Mouse (Mus musculus) embryonic facial prominence, embryonic 11.5 days (tissue): ENCODE measurements around the gene Trappc11. TPM values are rescaled to one million over a fixed set of nuclear protein-coding genes. Genes with fewer than 3 reads are reported as not detected.

ENCODE experiments used
- ATAC-seq: fragments of 200-750 bp; cut with Nextera tagmentation; replicated peaks from 2 replicates; pipeline ENCODE4 v1.8.0; 2017; ENCODE audit warnings: low read depth; ENCODE audit not compliant: insufficient number of reproducible peaks, low FRiP score, low TSS enrichment
- DNase-seq: peaks from one replicate; pipeline ENCODE4 v3.0.0-alpha.2; 2015; ENCODE audit warnings: low spot score
- H3K27ac ChIP-seq: fragments of 300-500 bp; sonication (generic); replicated peaks from 2 replicates; pipeline ENCODE4 v1.5.1; 2014; ENCODE audit warnings: mild to moderate bottlenecking, low read depth, low read length, control low read depth
- H3K27me3 ChIP-seq: fragments of 300-500 bp; sonication (generic); 2 replicates; pipeline ENCODE4 v1.6.1; 2014; ENCODE audit warnings: mild to moderate bottlenecking, low read length, moderate library complexity, mixed read lengths; ENCODE audit not compliant: control insufficient read depth, insufficient read depth
- H3K36me3 ChIP-seq: fragments of 300-500 bp; sonication (generic); replicated peaks from 2 replicates; pipeline ENCODE4 v1.6.1; 2014; ENCODE audit warnings: low read depth, mild to moderate bottlenecking, low read length, moderate library complexity, mixed read lengths; ENCODE audit not compliant: control insufficient read depth, insufficient read depth
- H3K4me1 ChIP-seq: fragments of 300-500 bp; sonication (generic); 2 replicates; pipeline ENCODE4 v1.6.1; 2014; ENCODE audit warnings: low read length, mixed read lengths; ENCODE audit not compliant: control insufficient read depth, insufficient read depth
- H3K4me2 ChIP-seq: fragments of 300-500 bp; sonication (generic); 2 replicates; pipeline ENCODE4 v1.6.1; 2014; ENCODE audit warnings: low read depth, mild to moderate bottlenecking, control low read depth, low read length, moderate library complexity
- H3K4me3 ChIP-seq: fragments of 300-500 bp; sonication (generic); 2 replicates; pipeline ENCODE4 v1.5.1; 2014; ENCODE audit warnings: low read depth, low read length, control low read depth
- H3K9ac ChIP-seq: fragments of 300-500 bp; sonication (generic); replicated peaks from 2 replicates; pipeline ENCODE4 v1.6.1; 2014; ENCODE audit warnings: mild to moderate bottlenecking, control low read depth, low read length
- H3K9me3 ChIP-seq: fragments of 300-500 bp; sonication (generic); replicated peaks from 2 replicates; pipeline ENCODE4 v1.6.1; 2016; ENCODE audit warnings: mild to moderate bottlenecking, low read length, inconsistent platforms, mixed read lengths; ENCODE audit not compliant: control insufficient read depth
- WGBS: fragments of 180-500 bp; shearing (Covaris S2); extraction: QIAGEN DNeasy Blood & Tissue Kit; methylation state at CpG from one replicate; pipeline ENCODE4 v1.1.7; 2014; 5-methylcytosine and 5-hydroxymethylcytosine counted together
- polyA plus RNA-seq: library from polyadenylated mRNA; unstranded; fragments of >200 nt; fragmentation: Nextera tagmentation; extraction: Ambion mirVana; gene quantifications from 2 replicates; pipeline ENCODE4 v1.2.1, GENCODE M21; 2014

Gene Trappc11
- 48.8 and 49.9 TPM in 2 replicates for polyA plus RNA-seq

DNA sequence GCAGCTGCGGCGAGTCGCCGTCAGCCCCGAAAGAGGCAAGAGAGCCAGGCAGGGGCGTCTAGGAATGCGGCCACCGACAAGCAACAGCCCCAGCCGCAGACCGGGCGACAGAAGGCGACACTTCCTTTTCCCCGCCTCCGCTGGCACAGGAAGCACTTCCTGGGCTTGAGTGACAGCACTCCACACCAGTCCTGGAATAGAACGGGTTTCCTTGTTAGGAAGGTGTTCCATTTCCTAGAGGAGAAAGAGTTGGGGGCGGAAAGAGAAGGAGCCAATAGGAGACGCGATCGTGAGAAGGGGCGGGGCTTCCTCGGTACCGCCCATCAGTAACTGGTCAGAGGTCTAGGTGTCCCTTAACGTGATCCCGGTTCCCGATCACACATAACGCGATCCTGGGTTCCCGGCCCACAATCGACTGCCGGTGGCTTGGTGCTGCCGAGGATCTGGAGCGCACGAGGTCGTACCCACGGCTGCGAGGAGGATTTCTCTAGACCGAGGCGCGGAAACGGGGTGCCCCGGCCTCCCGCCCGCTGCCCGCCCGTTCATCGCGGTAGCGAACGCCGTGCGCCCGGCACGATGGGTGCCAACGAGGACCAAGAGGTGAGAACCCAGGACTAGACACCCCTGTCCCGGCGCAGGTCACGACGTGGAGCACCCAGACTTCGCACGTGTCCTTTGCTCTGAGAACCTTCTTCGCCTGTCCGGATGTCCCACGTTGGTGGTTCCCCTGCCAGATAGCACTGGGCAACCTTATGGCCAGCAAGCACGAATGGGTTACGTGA, at the start of gene Trappc11, which contains the start of gene Rwdd4a:
Gene Trappc11 (minus strand): TSS at position 127 of the 782 bp plus-strand sequence.
Gene Rwdd4a (plus strand): TSS at position 321 of the 782 bp plus-strand sequence.
- H3K4me2 ChIP-seq = peak within 1 kb of the TSS; percentile 85
- no peaks in the 10 kb centered on the region for H3K27me3 ChIP-seq
- ATAC-seq = peak; percentile 99
- peak; percentile 96 for DNase-seq
- H3K4me3 ChIP-seq = peak within 1 kb of the TSS; percentile 70
- no peaks in the 10 kb centered on the region for H3K9me3 ChIP-seq
- H3K4me1 ChIP-seq = no peaks in the 10 kb centered on the region
- WGBS = under 1% methylated on average over 65 of the region's 65 CpGs
- H3K36me3 ChIP-seq = no peaks in the 10 kb centered on the region
- peak within 1 kb of the TSS; percentile 52 for H3K27ac ChIP-seq
- H3K9ac ChIP-seq = peak within 1 kb of the TSS; percentile 92

DNA sequence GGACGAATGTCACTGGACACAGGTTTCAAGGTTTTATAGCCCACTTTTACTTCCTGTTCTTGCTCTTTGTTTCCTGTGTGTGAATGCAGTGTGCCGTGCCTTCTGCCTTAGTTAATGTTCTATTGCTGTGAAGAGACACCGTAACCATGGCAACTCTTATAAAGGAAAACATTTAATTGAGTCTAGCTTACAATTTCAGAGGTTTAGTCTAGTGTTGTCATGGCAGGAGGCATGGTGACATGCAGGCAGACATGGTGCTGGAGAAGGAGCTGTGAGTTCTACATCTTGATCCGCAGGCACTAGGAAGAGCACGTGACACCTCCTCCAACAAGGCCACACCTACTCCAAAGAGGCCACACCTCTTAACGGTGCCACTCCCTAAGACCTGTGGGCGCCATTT, 48.2 kb upstream of the Trappc11 start:
- no peaks in the 10 kb centered on the region for H3K4me1 ChIP-seq
- 87% methylated on average over 7 of the region's 7 CpGs for WGBS
- H3K4me2 ChIP-seq = no peak overlapping the region

DNA sequence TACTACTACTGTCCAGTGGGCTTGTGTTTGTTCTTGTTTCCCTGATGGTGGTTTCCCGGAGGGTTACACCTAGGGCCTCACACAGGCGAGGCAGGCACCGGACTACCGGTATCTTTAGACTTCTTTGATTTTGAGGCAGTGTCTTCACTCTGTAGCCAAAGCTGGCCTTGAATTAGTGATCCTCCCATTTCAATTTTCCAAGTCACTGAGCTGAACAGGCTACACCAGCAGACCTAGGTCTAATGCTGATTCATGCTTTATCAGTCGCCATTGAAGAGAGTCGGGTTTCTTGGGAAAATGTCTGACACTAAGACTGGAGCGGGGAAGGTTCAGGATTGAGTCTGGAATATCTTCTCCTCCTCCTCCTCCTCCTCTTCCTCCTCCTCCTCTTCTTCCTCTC, 40.2 kb upstream of the Trappc11 start:
- 88% methylated on average over 7 of the region's 7 CpGs for WGBS
- ATAC-seq = no peak

More for the DNA sequence above, 48.2 kb upstream of the Trappc11 start:
- no peak overlapping the region for H3K27ac ChIP-seq
- H3K9me3 ChIP-seq = no peaks in the 10 kb centered on the region
- no peaks in the 10 kb centered on the region for H3K36me3 ChIP-seq
- H3K4me3 ChIP-seq = no peak overlapping the region
- H3K27me3 ChIP-seq = no peaks in the 10 kb centered on the region
- H3K9ac ChIP-seq = no peak overlapping the region
- DNase-seq = no peak
- ATAC-seq = no peak

DNA sequence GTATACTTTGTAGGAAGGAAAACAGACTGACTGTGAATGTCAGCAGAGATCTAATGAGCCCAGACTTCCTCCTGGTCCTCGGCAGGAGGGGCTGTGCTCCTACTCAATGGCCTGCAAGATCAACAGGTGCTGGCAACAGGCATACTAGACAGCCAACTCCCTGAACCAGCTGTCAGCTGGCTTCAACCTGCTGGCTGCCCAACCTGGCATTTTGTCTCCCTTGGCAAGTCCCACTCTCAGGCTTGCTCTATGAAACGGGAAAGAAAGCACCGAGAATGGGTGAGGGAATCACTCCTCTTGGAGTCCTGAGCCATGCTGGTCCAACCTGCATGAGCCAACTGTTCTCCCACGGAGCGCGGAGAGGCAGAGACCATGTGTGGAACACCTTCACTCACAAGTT, 36.9 kb upstream of the Trappc11 start:
- Histone ChIP-seq H3K27ac (no peak overlapping the region), H3K4me3 (no peak overlapping the region), H3K4me1 (no peaks in the 10 kb centered on the region), H3K4me2 (no peak overlapping the region), H3K9ac (no peak overlapping the region), H3K36me3 (no peaks in the 10 kb centered on the region), H3K9me3 (no peaks in the 10 kb centered on the region), H3K27me3 (no peaks in the 10 kb centered on the region)
- WGBS = 93% methylated on average over 6 of the region's 6 CpGs
- ATAC-seq (no peak), DNase-seq (no peak)

More for the DNA sequence above, 40.2 kb upstream of the Trappc11 start:
- H3K27me3 ChIP-seq = no peaks in the 10 kb centered on the region
- H3K9ac ChIP-seq = no peak overlapping the region
- no peak overlapping the region for H3K4me2 ChIP-seq
- no peaks in the 10 kb centered on the region for H3K9me3 ChIP-seq
- H3K36me3 ChIP-seq = no peaks in the 10 kb centered on the region
- H3K27ac ChIP-seq = no peak overlapping the region
- DNase-seq = no peak
- no peaks in the 10 kb centered on the region for H3K4me1 ChIP-seq
- no peak overlapping the region for H3K4me3 ChIP-seq

GRCm38 (mm10) chr8:47568098-47568497, 34.8 kb upstream of the Trappc11 start:
- H3K27me3 ChIP-seq = no peaks in the 10 kb centered on the region
- H3K9me3 ChIP-seq = no peaks in the 10 kb centered on the region
- H3K36me3 ChIP-seq = no peaks in the 10 kb centered on the region
- no peaks in the 10 kb centered on the region for H3K4me1 ChIP-seq
- H3K9ac ChIP-seq = no peak overlapping the region
- ATAC-seq (no peak), DNase-seq (peak; percentile 17)
- WGBS = 74% methylated on average over 5 of the region's 5 CpGs
- H3K4me2 ChIP-seq = no peak overlapping the region
- H3K27ac ChIP-seq = no peak overlapping the region
- no peak overlapping the region for H3K4me3 ChIP-seq

- H3K4me1 ChIP-seq = no peaks in the 10 kb centered on the region
- no peaks in the 10 kb centered on the region for H3K36me3 ChIP-seq
- no peaks in the 10 kb centered on the region for H3K9me3 ChIP-seq
- ATAC-seq = no peak
- H3K4me2 ChIP-seq = no peak overlapping the region
- WGBS = 89% methylated on average over 6 of the region's 6 CpGs
- no peak overlapping the region for H3K27ac ChIP-seq
- H3K27me3 ChIP-seq = no peaks in the 10 kb centered on the region
- no peak overlapping the region for H3K9ac ChIP-seq
- no peak for DNase-seq
- no peak overlapping the region for H3K4me3 ChIP-seq
These were observed 33.3 kb upstream of the Trappc11 start for GRCm38 (mm10) chr8:47566551-47566950.

GRCm38 (mm10) chr8:47560801-47561200, 27.5 kb upstream of the Trappc11 start:
- 89% methylated on average over 7 of the region's 7 CpGs for WGBS
- H3K4me3 ChIP-seq = no peak overlapping the region
- no peaks in the 10 kb centered on the region for H3K27me3 ChIP-seq

DNA sequence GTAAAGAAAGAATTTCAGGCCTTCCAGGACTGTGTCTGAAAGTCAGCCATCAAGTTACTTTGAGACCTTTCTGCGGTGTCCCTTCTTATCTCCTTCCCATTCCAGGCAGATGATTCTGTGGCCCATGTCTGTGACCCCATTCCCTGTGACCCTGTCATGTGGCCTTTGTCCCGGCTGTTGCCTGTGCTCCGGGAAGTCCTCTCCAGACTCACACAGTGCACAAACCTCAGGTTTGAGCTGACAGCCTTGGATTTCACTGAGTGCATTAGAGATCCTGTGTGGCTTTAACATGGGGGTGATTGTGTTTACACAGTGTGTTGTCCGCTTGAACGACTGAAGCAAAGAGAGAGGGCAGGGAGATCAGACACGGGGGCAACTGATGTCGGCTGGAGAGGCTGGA, 25.0 kb upstream of the Trappc11 start:
- no peak overlapping the region for H3K4me3 ChIP-seq
- no peaks in the 10 kb centered on the region for H3K27me3 ChIP-seq
- H3K36me3 ChIP-seq = no peaks in the 10 kb centered on the region
- no peak overlapping the region for H3K4me2 ChIP-seq
- no peak for ATAC-seq
- no peak overlapping the region for H3K9ac ChIP-seq
- WGBS = 56% methylated on average over 7 of the region's 7 CpGs
- H3K4me1 ChIP-seq = no peaks in the 10 kb centered on the region
- no peaks in the 10 kb centered on the region for H3K9me3 ChIP-seq
- no peak overlapping the region for H3K27ac ChIP-seq
- no peak for DNase-seq

More at GRCm38 (mm10) chr8:47560801-47561200, 27.5 kb upstream of the Trappc11 start:
- Histone ChIP-seq H3K36me3 (no peaks in the 10 kb centered on the region), H3K4me2 (no peak overlapping the region), H3K9me3 (no peaks in the 10 kb centered on the region), H3K9ac (no peak overlapping the region), H3K27ac (no peak overlapping the region), H3K4me1 (no peaks in the 10 kb centered on the region)
- ATAC-seq (no peak), DNase-seq (no peak)
